Mouse (Mus musculus) hindbrain, embryonic 12.5 days (tissue): ENCODE measurements at regions not wholly inside any gene's neighbourhood (a gene's known extent, or its start where the extent isn't known, plus 50 kb on each side); places are given as distances from the start of the nearest gene placed in this dataset.
A peak's percentile ranks its signal among the peaks of the same experiment; 100 is the strongest.
"Not testable (repeated sequence)": the region's sequence is repeated elsewhere in the genome, so short reads cannot be mapped to it uniquely, and the experiment has no call there.

Source experiments
- ATAC-seq: fragments of 200-750 bp; cut with Nextera tagmentation; 2 replicates; pipeline ENCODE4 v1.8.0; 2017; ENCODE audit warnings: moderate TSS enrichment; ENCODE audit not compliant: low FRiP score
- H3K27ac ChIP-seq: fragments of 300-500 bp; sonication (generic); 2 replicates; pipeline ENCODE4 v1.5.1; 2016; ENCODE audit warnings: mild to moderate bottlenecking
- H3K27me3 ChIP-seq: fragments of 300-500 bp; sonication (generic); 2 replicates; pipeline ENCODE4 v1.6.1; 2016; ENCODE audit warnings: mild to moderate bottlenecking
- H3K36me3 ChIP-seq: fragments of 300-500 bp; sonication (generic); 2 replicates; pipeline ENCODE4 v1.6.1; 2016; ENCODE audit warnings: mild to moderate bottlenecking
- H3K4me1 ChIP-seq: fragments of 300-500 bp; sonication (generic); 2 replicates; pipeline ENCODE4 v1.6.1; 2016
- H3K4me2 ChIP-seq: fragments of 300-500 bp; sonication (generic); replicated peaks from 2 replicates; pipeline ENCODE4 v1.6.1; 2016; ENCODE audit warnings: mild to moderate bottlenecking
- H3K4me3 ChIP-seq: fragments of 300-500 bp; sonication (generic); 2 replicates; pipeline ENCODE4 v1.5.1; 2016; ENCODE audit warnings: mild to moderate bottlenecking
- H3K9ac ChIP-seq: fragments of 300-500 bp; sonication (generic); 2 replicates; pipeline ENCODE4 v1.6.1; 2016; ENCODE audit warnings: mild to moderate bottlenecking, moderate library complexity
- H3K9me3 ChIP-seq: fragments of 300-500 bp; sonication (generic); replicated peaks from 2 replicates; pipeline ENCODE4 v1.6.1; 2016; ENCODE audit warnings: mild to moderate bottlenecking
- WGBS: fragments of 180-500 bp; shearing (Covaris S2); methylation state at CpG from one replicate; pipeline ENCODE4 v1.1.7; 2016; 5-methylcytosine and 5-hydroxymethylcytosine counted together

- not testable (repeated sequence) for H3K4me3 ChIP-seq, H3K4me2 ChIP-seq, H3K4me1 ChIP-seq, H3K27me3 ChIP-seq, H3K9ac ChIP-seq, H3K27ac ChIP-seq, ATAC-seq, H3K9me3 ChIP-seq, H3K36me3 ChIP-seq
- 69% methylated on average over 2 of the region's 3 CpGs for WGBS
These were observed 352.3 kb upstream of the Tmco5 start for GRCm38 (mm10) chr2:116526203-116526602.

- Histone ChIP-seq H3K36me3 (no peaks in the 10 kb centered on the region), H3K27me3 (no peaks in the 10 kb centered on the region), H3K9ac (no peak overlapping the region), H3K4me3 (no peak overlapping the region), H3K27ac (no peak overlapping the region), H3K4me2 (no peak overlapping the region), H3K4me1 (no peaks in the 10 kb centered on the region), H3K9me3 (peaks cover 44% of the 10 kb centered on the region)
- no peak for ATAC-seq
- WGBS, result 74% methylated on average over 1 of the region's 1 CpGs
These were observed 342.0 kb upstream of the Tmco5 start for GRCm38 (mm10) chr2:116536453-116536852.

- Histone ChIP-seq H3K4me2 (no peak overlapping the region), H3K9me3 (peaks cover 12% of the 10 kb centered on the region), H3K36me3 (no peaks in the 10 kb centered on the region), H3K27ac (no peak overlapping the region), H3K4me3 (no peak overlapping the region), H3K4me1 (no peaks in the 10 kb centered on the region), H3K27me3 (no peaks in the 10 kb centered on the region), H3K9ac (no peak overlapping the region)
- no peak for ATAC-seq
These were observed 319.1 kb upstream of the Tmco5 start for GRCm38 (mm10) chr2:116559350-116559749.

- no peak overlapping the region for H3K9ac ChIP-seq
- no peaks in the 10 kb centered on the region for H3K36me3 ChIP-seq
- WGBS, result 26% methylated on average over 2 of the region's 2 CpGs
- ATAC-seq, result no peak
- H3K9me3 ChIP-seq, result no peaks in the 10 kb centered on the region
- H3K4me2 ChIP-seq, result no peak overlapping the region
- no peaks in the 10 kb centered on the region for H3K27me3 ChIP-seq
- no peak overlapping the region for H3K4me3 ChIP-seq
- H3K27ac ChIP-seq, result no peak overlapping the region
- no peaks in the 10 kb centered on the region for H3K4me1 ChIP-seq
These were observed 294.5 kb upstream of the Tmco5 start for GRCm38 (mm10) chr2:116583989-116584388.

- ATAC-seq, result 0 out of 2 replicates have a peak, but pooled peaks have one; percentile 48
- WGBS, result 73% methylated on average over 11 of the region's 11 CpGs
- Histone ChIP-seq H3K4me3 (no peak overlapping the region), H3K36me3 (no peaks in the 10 kb centered on the region), H3K9ac (no peak overlapping the region), H3K9me3 (no peaks in the 10 kb centered on the region), H3K4me2 (no peak overlapping the region), H3K27me3 (no peaks in the 10 kb centered on the region), H3K27ac (no peak overlapping the region), H3K4me1 (no peaks in the 10 kb centered on the region)
These were observed 292.1 kb upstream of the Tmco5 start for GRCm38 (mm10) chr2:116586203-116586959.

- no peak overlapping the region for H3K4me2 ChIP-seq
- no peaks in the 10 kb centered on the region for H3K27me3 ChIP-seq
- H3K36me3 ChIP-seq, result no peaks in the 10 kb centered on the region
- 59% methylated on average over 5 of the region's 5 CpGs for WGBS
- H3K9ac ChIP-seq, result no peak overlapping the region
- no peaks in the 10 kb centered on the region for H3K9me3 ChIP-seq
- ATAC-seq, result no peak
- no peaks in the 10 kb centered on the region for H3K4me1 ChIP-seq
- no peak overlapping the region for H3K27ac ChIP-seq
- H3K4me3 ChIP-seq, result no peak overlapping the region
These were observed 272.6 kb upstream of the Tmco5 start for GRCm38 (mm10) chr2:116605869-116606268.

GRCm38 (mm10) chr2:116639935-116640334 is 238.6 kb upstream of the Tmco5 start:
- WGBS, result 79% methylated on average over 5 of the region's 5 CpGs
- H3K27ac ChIP-seq, result no peak overlapping the region

GRCm38 (mm10) chr2:116652106-116652505 is 226.4 kb upstream of the Tmco5 start:
- H3K27me3 ChIP-seq, result no peaks in the 10 kb centered on the region
- WGBS, result 84% methylated on average over 6 of the region's 6 CpGs
- no peaks in the 10 kb centered on the region for H3K36me3 ChIP-seq
- H3K9me3 ChIP-seq, result no peaks in the 10 kb centered on the region
- no peak overlapping the region for H3K27ac ChIP-seq
- ATAC-seq, result no peak
- no peak overlapping the region for H3K9ac ChIP-seq
- H3K4me2 ChIP-seq, result no peak overlapping the region
- H3K4me3 ChIP-seq, result no peak overlapping the region
- no peaks in the 10 kb centered on the region for H3K4me1 ChIP-seq

More at GRCm38 (mm10) chr2:116639935-116640334, 238.6 kb upstream of the Tmco5 start:
- H3K4me3 ChIP-seq, result no peak overlapping the region
- no peaks in the 10 kb centered on the region for H3K9me3 ChIP-seq
- no peaks in the 10 kb centered on the region for H3K36me3 ChIP-seq
- H3K4me2 ChIP-seq, result no peak overlapping the region
- no peak overlapping the region for H3K9ac ChIP-seq
- ATAC-seq, result no peak
- H3K27me3 ChIP-seq, result no peaks in the 10 kb centered on the region
- no peaks in the 10 kb centered on the region for H3K4me1 ChIP-seq

GRCm38 (mm10) chr2:116685756-116686155 is 192.7 kb upstream of the Tmco5 start:
- Histone ChIP-seq H3K4me2 (no peak overlapping the region), H3K4me1 (no peaks in the 10 kb centered on the region), H3K4me3 (no peak overlapping the region), H3K27me3 (no peaks in the 10 kb centered on the region), H3K9ac (no peak overlapping the region), H3K9me3 (no peaks in the 10 kb centered on the region), H3K27ac (no peak overlapping the region), H3K36me3 (no peaks in the 10 kb centered on the region)
- 79% methylated on average over 4 of the region's 4 CpGs for WGBS
- no peak for ATAC-seq

- H3K4me2 ChIP-seq, result no peak overlapping the region
- no peak for ATAC-seq
- 72% methylated on average over 5 of the region's 5 CpGs for WGBS
- no peaks in the 10 kb centered on the region for H3K9me3 ChIP-seq
- H3K27ac ChIP-seq, result no peak overlapping the region
- no peak overlapping the region for H3K9ac ChIP-seq
- no peaks in the 10 kb centered on the region for H3K4me1 ChIP-seq
- no peaks in the 10 kb centered on the region for H3K36me3 ChIP-seq
- no peaks in the 10 kb centered on the region for H3K27me3 ChIP-seq
- no peak overlapping the region for H3K4me3 ChIP-seq
These were observed 180.9 kb upstream of the Tmco5 start for GRCm38 (mm10) chr2:116697542-116697941.

- ATAC-seq, result no peak
- Histone ChIP-seq H3K9me3 (no peaks in the 10 kb centered on the region), H3K4me2 (no peak overlapping the region), H3K9ac (no peak overlapping the region), H3K4me1 (no peaks in the 10 kb centered on the region), H3K27ac (no peak overlapping the region), H3K4me3 (no peak overlapping the region), H3K36me3 (no peaks in the 10 kb centered on the region), H3K27me3 (no peaks in the 10 kb centered on the region)
These were observed 173.8 kb upstream of the Tmco5 start for GRCm38 (mm10) chr2:116704705-116705104.

- 67% methylated on average over 4 of the region's 4 CpGs for WGBS
These were observed 168.9 kb upstream of the Tmco5 start for GRCm38 (mm10) chr2:116709608-116710007.

GRCm38 (mm10) chr2:116716529-116717201 is 161.8 kb upstream of the Tmco5 start:
- H3K27me3 ChIP-seq, result no peaks in the 10 kb centered on the region
- 66% methylated on average over 9 of the region's 9 CpGs for WGBS
- no peak overlapping the region for H3K9ac ChIP-seq
- H3K4me3 ChIP-seq, result no peak overlapping the region
- H3K9me3 ChIP-seq, result no peaks in the 10 kb centered on the region
- no peak overlapping the region for H3K4me2 ChIP-seq
- no peak for ATAC-seq
- no peaks in the 10 kb centered on the region for H3K4me1 ChIP-seq
- H3K27ac ChIP-seq, result no peak overlapping the region
- H3K36me3 ChIP-seq, result no peaks in the 10 kb centered on the region

More at GRCm38 (mm10) chr2:116709608-116710007, 168.9 kb upstream of the Tmco5 start:
- Histone ChIP-seq H3K36me3 (no peaks in the 10 kb centered on the region), H3K4me1 (no peaks in the 10 kb centered on the region), H3K4me3 (no peak overlapping the region), H3K9me3 (no peaks in the 10 kb centered on the region), H3K9ac (no peak overlapping the region), H3K27me3 (no peaks in the 10 kb centered on the region), H3K4me2 (no peak overlapping the region), H3K27ac (no peak overlapping the region)
- ATAC-seq, result no peak
